In the genomic region with DNA sequence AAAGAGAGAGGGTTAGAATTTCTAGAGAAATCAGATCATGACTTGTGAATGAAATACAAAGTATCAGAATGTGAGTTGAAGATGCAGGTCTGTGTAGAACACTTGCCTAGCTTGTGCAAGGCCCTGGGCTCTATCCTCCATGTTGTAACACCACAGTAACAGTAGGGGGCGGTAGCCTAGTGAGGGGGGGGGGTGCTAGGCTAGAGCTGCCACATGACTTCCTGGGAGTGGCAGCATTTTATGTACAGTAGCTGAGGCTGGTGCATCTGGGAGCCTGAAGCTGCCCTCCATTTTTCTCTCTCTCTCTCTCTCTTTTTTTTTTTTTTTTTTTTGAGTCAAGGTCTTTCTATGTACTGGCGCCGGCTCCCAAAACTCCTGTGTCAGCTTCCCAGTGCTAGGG, we compare ENCODE assay signal across 10 mouse cellular contexts. TPM values are rescaled to one million over a fixed set of nuclear protein-coding genes. Genes with fewer than 3 reads are reported as not detected.
DNase-seq lines count a peak whose midpoint lies in the region; ATAC-seq and TF ChIP-seq lines count a peak whose summit lies in the region.
"Had no signal": no experiment of that assay in that cellular context is flagged by ENCODE, and none has a peak within 500 bp of the region (broad histone marks: within the 10 kb centered on the region; RNA-seq: fewer than 3 reads in every experiment).

No protein-coding gene starts in this region.

- peaks cover 35% of the 10 kb centered on the region for H3K36me3 ChIP-seq in hindbrain, embryonic 16.5 days (ENCODE audit: control insufficient read depth, insufficient read depth, low read length)
- H3K36me3 ChIP-seq in hindbrain, embryonic 10.5 days = peaks cover 100% of the 10 kb centered on the region
- peaks cover 35% of the 10 kb centered on the region for H3K36me3 ChIP-seq in lung, postnatal 0 days (ENCODE audit: insufficient read depth, low read length)

- H3K27ac ChIP-seq in hindbrain, embryonic 16.5 days (ENCODE audit: low read depth, low read length) = 0 out of 2 replicates have a peak overlapping the region, but pooled peaks have one; percentile 1
- H3K27ac ChIP-seq in hindbrain, embryonic 10.5 days = no peak overlapping the region
- peak overlapping the region; percentile 100 for H3K27ac ChIP-seq in lung, postnatal 0 days (ENCODE audit: low read length)
- H3K27ac ChIP-seq: embryonic facial prominence, embryonic 13.5 days; neural tube, embryonic 12.5 days had no signal

- no peak for ATAC-seq in hindbrain, embryonic 16.5 days
- ATAC-seq in lung, postnatal 0 days = peak; percentile 59
- no peak for ATAC-seq in erythroid progenitor cell, adult 5-6 weeks (replicated peaks; ENCODE audit: low FRiP score, poor library complexity, severe bottlenecking)

- DNase-seq in hindbrain, embryonic 10.5 days (ENCODE audit: low spot score) = no peak
- DNase-seq in CD4-positive, CD25-positive, alpha-beta regulatory T cell, adult 2 months (ENCODE audit: low read depth, low spot score) = peak; percentile 82
- DNase-seq in ZHBTc4 (ENCODE audit: low read depth, low spot score) = peak; percentile 93
- peak; percentile 75 for DNase-seq in lung, postnatal 0 days (ENCODE audit: low spot score)
- DNase-seq in left cerebral cortex, adult 8-10 months (ENCODE audit: low spot score in 2 of 2) = no peak
- DNase-seq in ovary, postnatal 14 days (ENCODE audit: low spot score) = no peak

- TF ChIP-seq EP300 in lung, postnatal 0 days (IDR thresholded peaks at IDR 0.05) = no peak

- H3K9ac ChIP-seq in hindbrain, embryonic 16.5 days (ENCODE audit: low read depth, low read length) = no peak overlapping the region
- no peak overlapping the region for H3K9ac ChIP-seq in lung, postnatal 0 days (replicated peaks; ENCODE audit: low read depth)
- H3K9ac ChIP-seq: embryonic facial prominence, embryonic 13.5 days; neural tube, embryonic 12.5 days had no signal

- peaks cover 49% of the 10 kb centered on the region for H3K4me1 ChIP-seq in hindbrain, embryonic 16.5 days (ENCODE audit: control insufficient read depth, insufficient read depth, low read depth, low read length)
- peaks cover 52% of the 10 kb centered on the region for H3K4me1 ChIP-seq in hindbrain, embryonic 10.5 days (replicated peaks)
- peaks cover 51% of the 10 kb centered on the region for H3K4me1 ChIP-seq in lung, postnatal 0 days (ENCODE audit: insufficient read depth, low read depth, low read length)

- no peaks in the 10 kb centered on the region for H3K27me3 ChIP-seq in hindbrain, embryonic 16.5 days (replicated peaks; ENCODE audit: control insufficient read depth, insufficient read depth, low read length)
- H3K27me3 ChIP-seq in hindbrain, embryonic 10.5 days (ENCODE audit: insufficient read depth, poor library complexity, severe bottlenecking) = no peaks in the 10 kb centered on the region
- H3K27me3 ChIP-seq in lung, postnatal 0 days (replicated peaks; ENCODE audit: insufficient read depth, low read length) = no peaks in the 10 kb centered on the region
- H3K27me3 ChIP-seq: embryonic facial prominence, embryonic 13.5 days; neural tube, embryonic 12.5 days had no signal

- H3K4me3 ChIP-seq in hindbrain, embryonic 16.5 days (ENCODE audit: low read length) = no peak overlapping the region
- H3K4me3 ChIP-seq in hindbrain, embryonic 10.5 days = no peak overlapping the region
- no peak overlapping the region for H3K4me3 ChIP-seq in lung, postnatal 0 days (ENCODE audit: low read depth, low read length)
- H3K4me3 ChIP-seq: embryonic facial prominence, embryonic 13.5 days; neural tube, embryonic 12.5 days had no signal

- H3K4me2 ChIP-seq in hindbrain, embryonic 16.5 days (ENCODE audit: low read length) = no peak overlapping the region
- no peak overlapping the region for H3K4me2 ChIP-seq in lung, postnatal 0 days (replicated peaks; ENCODE audit: low read depth, low read length)
- H3K4me2 ChIP-seq: embryonic facial prominence, embryonic 13.5 days; neural tube, embryonic 12.5 days had no signal

- no peaks in the 10 kb centered on the region for H3K9me3 ChIP-seq in hindbrain, embryonic 16.5 days (ENCODE audit: control insufficient read depth, low read length)
- H3K9me3 ChIP-seq in hindbrain, embryonic 10.5 days = no peaks in the 10 kb centered on the region
- H3K9me3 ChIP-seq in lung, postnatal 0 days (ENCODE audit: low read length) = no peaks in the 10 kb centered on the region
- H3K9me3 ChIP-seq: embryonic facial prominence, embryonic 13.5 days; neural tube, embryonic 12.5 days had no signal

- 53% methylated on average over 3 of the region's 3 CpGs for WGBS in hindbrain, embryonic 16.5 days
- 70% methylated on average over 3 of the region's 3 CpGs for WGBS in hindbrain, embryonic 10.5 days
- 26% methylated on average over 3 of the region's 3 CpGs for WGBS in lung, postnatal 0 days

- TF ChIP-seq CTCF in lung, postnatal 0 days (IDR thresholded peaks at IDR 0.05) = peak; percentile 76

RNA-seq across cellular contexts. Expression of gene Trim8, which starts 9.3 kb away (rescaled TPM):
- polyA plus RNA-seq in hindbrain, embryonic 16.5 days (2015; fragmentation: Nextera tagmentation; extraction: Ambion mirVana) = 23.4 and 27.6 TPM in 2 replicates
- polyA plus RNA-seq in hindbrain, embryonic 10.5 days (2016; fragmentation: Nextera tagmentation; extraction: Ambion mirVana) = 26.5 and 30.0 TPM in 2 replicates
- polyA plus RNA-seq in lung, postnatal 0 days (2015; fragmentation: Nextera tagmentation; extraction: Ambion mirVana) = 34.1 and 34.8 TPM in 2 replicates
- 100 to 1,000 TPM; 103 to 108 (median 104) TPM for total RNA-seq in left cerebral cortex, adult 8-10 months (2022)
- total RNA-seq in erythroid progenitor cell, adult 5-6 weeks (2015; ENCODE audit: low replicate concordance) = 4.2 and 9.4 TPM in 2 replicates
- 5.5 and 7.7 TPM in 2 replicates for total RNA-seq in erythroid progenitor cell, adult 5-6 weeks (2017; ENCODE audit: low replicate concordance)

Comparison
In these comparisons a context has a peak if more than half of its experiments do, and no peak if none do; other contexts are left out.
1. DNase-seq: peak in CD4-positive, CD25-positive, alpha-beta regulatory T cell, adult 2 months (single experiment), ZHBTc4 (single experiment) and lung, postnatal 0 days (single experiment); none in hindbrain, embryonic 10.5 days (single experiment), left cerebral cortex, adult 8-10 months (0 of 2) and ovary, postnatal 14 days (single experiment).